Mouse (Mus musculus): ENCODE measurements at regions not wholly inside any gene's neighbourhood (a gene's known extent, or its start where the extent isn't known, plus 50 kb on each side); places are given as distances from the start of the nearest gene placed in this dataset.

DNA sequence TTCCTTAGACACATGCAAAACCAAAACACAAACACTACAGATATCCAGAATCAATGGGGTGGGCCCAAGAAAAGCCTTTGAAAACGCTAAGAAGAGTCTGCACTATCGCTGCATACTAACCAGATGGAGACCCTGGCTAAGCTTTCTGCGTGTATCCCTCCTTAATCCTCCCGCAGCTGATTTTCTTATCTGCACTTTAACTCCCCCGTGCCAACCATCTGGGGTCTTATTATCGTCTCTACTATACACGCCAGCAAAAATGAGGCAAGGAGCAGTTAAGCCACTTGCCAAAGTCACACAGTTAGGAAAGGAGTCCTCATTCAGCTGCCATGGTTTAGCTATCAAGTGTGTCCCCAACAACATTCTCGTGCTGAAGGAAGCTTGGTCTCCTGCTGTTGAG lies 258.4 kb downstream of the Gm12728 start:
- no peak for DNase-seq

DNA sequence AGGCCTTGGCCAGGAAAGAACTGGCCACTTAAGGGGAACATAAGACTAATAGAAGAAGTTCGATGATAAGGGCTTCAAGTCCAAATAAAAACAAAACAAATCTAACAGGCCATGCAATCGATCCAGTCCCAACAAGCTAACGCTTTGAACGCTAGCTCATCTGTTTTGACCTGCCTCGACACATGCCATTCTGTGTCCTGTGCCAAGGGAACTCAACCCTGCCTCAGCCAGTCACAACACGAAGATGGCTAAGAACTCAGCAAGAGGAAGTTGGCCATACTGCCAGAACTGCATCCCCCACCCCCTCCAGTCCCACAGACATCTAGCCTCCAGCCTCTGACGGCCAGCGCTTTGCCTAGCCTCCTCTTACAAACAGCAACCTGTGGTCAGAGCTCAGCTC lies 259.1 kb downstream of the Gm12728 start:
- DNase-seq, result no peak

DNA sequence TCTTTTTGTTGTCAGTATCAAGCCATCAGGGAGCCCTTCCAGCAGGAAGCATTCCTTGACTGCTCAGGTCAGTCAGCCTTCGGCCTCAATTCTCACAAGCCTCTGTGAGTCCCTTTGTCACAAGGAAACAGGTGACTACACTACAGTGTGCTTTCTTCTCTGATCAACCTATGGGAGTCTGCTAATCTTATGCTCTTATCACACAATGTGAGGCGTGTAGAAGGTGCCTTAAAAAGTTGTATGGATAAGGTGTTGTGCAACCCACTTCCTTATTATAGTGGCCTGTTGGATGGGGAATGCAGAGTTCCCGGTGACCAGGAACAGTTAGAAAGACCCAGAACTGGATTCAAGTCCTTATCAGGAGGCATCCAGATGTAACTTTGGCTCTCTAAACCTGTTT lies 260.2 kb downstream of the Gm12728 start:
- DNase-seq, result no peak

DNA sequence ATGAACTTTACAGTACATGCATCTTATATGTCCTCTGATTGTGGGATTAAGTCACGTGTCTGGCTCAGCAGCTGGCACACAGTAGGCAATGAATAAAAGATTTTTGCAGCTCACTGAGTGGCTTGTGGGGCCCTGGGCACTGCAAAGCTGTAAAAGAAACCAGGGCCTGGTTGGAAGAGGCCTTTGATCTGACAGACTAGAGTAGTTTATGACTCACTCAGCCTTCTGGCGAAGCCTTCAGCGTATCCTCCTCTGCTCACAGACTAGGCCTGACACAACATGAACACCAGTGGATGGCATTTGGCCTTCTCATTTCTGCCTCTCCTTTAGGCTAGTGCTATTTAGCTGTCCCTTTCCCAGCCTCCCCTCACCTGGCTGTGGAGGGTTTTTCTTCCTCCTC lies 260.6 kb downstream of the Gm12728 start:
- no peak for DNase-seq

DNA sequence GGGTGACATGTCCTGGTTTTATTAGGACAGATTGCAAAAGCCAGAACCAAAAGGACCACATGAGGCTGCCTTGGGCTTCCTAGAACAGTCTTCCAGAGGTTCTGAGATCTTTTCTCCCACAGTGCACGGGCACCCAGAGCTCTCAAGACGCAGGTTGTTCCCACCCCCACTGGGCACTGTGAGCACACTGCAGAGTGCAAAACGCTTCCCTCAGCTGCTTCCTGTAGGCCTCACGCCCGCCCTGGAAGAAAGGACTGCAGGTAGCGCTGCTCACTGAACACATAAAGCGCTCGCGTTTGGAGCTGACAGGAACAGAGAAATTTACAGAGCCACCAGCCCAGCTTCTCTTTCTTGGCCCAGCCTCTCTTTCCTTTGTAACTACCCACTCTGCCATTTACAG lies 262.5 kb upstream of the Usp24 start:
- DNase-seq, result no peak

DNA sequence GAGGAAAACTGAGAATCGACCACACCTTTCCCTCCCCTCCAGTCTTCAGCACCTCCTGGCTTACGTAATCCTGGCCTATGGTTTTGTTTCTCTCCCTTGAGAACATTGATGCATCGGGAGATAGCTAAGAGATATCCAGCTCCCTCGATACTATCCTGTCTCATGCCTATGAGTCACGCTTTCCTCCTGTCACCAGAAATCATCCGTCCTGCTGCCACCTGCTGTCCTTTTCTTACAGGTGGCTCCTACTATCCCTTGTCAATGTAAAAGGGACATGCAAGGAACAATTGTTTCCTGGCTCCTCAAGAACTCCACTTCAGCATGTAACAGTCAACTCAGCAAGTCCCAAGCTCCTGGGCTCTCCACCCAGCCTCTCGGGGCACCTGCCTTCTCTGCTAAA lies 261.7 kb upstream of the Usp24 start:
- no peak for DNase-seq

DNA sequence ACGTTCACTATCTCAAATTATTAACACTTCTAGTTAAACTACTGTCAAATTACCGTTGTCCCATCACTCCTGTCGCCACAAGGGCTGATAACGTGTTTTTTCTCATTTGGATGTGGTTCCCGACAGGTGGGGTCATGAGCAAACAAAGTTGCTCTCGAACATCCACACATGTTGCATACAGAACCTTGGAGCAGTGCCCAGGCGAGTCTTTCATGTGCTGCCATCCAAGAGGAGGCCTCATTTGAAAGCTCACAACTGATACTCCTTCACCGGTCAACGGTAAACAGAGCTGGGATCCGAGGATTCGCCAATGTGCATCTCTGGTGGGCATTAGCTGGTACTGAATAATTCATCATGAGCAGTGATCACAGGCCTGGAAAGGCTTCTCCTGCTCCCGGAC lies 253.4 kb upstream of the Usp24 start:
- no peak for DNase-seq

DNA sequence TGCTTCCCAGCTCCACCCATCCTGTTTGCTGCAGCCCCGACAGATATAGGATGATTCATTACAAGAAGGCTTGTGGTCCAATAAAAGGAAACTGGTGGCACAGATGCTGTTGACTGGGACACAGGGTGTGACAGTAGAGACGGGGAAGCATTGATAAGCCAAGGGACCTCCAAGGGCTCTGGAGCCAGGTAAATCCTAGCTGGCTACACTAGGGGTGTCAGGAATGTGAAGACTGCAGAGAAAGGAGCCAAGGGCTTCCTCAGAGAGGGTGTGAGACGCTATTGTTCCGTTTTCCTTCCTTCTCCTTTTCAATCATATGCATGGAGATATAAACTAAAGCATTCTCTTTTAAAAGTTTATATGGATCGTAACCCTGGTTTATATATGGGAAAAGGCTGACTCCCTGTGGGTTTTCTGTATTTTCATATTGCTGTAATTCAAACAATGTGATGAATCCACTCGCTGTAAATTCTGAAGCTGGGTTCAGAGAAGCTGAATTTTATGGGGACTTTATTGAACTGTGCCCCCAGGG lies 252.1 kb upstream of the Usp24 start:
- no peak for DNase-seq

DNA sequence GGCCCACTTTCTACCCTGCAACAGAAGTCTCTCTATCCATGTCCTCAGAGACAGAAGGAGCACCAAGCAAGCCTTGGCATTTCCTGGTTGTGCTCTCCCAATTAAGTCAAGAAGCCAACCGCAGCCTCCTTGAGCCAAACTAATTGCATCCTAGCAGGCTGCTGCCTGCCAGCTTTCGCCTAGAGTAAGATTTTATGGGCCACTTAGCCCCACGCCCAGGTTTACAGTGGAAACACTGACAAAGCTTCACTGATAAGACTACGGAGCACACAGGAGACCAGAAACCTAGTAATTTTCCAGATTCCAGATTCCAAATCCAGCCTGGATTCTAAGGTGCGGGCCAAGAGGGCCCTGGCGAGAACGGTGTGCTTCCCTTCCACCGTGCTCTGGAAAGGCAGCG lies 249.0 kb upstream of the Usp24 start:
- peak; percentile 7 to 8 for DNase-seq

DNA sequence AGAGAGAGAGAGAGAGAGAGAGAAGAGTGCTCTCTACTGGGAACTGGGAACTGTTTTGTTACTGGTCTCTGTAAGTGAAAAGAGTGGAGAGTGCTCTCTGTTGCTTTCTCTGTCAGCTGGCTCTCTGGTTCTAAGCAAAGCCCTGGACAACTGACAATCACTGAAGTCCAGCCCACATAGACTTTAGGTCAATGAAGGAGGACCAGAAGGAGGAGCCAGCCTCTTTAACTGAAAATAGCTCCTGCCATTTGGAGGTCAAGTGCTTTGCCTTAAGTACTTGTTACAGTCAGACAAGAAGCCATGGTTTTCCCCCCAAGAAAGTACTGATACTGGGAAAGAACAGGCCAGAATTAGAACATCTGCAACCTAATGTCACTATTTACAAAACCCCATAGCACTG lies 232.5 kb upstream of the Usp24 start:
- peak in 1 of 2 experiments; percentile 54 for DNase-seq

DNA sequence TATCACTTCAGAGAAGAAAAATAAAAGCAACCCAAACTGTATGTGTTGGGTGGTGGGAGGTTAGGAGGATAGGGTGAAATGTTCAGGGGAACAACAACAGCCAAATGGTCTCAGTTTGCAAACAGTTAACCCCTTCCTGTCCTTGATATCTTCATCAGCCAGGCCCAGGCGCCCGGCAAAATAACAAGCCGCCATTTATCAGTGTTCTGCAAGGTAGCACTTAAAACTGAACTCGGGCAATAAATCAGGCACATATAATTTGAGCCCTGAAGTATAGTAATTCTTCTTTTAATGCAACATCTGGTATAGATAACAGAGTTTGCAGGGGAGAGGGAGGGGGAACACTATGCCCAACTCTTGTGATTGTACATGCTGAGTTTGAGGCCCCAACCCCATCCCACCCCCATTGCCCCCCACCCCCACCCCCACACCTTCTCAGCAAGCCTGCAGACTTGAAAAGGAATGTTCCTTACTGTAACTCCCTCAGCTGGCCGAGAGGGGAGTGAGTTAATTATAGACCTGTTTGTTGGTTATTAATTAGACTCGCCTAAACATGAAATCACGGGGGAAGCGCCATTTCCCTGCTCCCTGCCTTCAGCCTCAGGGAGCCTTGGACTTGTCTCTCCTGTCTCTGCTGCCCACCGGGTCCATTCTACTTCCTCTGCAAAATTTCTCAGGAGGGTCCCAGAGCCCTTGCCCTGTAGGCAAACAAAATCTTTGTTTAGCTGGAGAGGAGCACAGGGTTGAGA lies 223.9 kb upstream of the Usp24 start:
- no peak for DNase-seq

DNA sequence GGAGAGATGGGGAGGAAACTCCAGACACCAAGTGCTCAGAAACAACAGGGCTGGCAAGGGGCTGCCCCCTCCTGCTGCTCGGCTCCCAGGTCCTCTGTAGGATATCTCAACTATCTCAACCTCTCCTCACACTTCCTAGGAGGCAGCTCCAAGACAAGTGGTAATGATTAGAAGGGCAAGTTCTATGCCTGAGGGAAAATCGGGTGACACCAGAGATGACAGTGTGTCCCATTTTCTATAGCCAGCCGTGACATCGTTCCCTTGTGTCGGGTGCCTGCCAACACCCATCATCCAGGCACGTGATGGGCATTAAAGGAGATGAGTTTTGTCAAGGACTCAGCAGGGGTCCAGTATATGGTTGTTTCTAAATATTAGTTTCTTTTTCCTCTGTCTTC lies 223.3 kb upstream of the Usp24 start:
- no peak for DNase-seq

DNA sequence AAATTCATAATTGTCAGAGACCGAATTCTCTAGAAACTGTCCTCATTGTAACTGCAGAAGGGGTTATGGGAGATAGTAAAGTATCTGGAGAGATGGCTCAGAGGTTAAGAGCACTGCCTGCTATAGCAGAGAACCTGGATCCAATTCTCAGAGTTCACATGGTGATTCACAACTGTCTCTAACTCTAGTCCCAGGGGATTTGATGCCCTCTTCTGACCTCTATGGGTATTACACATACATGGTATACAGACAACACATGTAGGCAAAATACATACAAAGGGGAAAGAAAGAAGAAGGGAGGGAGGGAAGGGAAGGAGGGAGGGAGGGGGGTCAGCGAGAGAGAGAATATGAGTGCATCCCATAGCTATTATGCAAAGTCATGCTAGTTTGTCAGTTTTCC lies 222.8 kb upstream of the Usp24 start:
- DNase-seq, result no peak

DNA sequence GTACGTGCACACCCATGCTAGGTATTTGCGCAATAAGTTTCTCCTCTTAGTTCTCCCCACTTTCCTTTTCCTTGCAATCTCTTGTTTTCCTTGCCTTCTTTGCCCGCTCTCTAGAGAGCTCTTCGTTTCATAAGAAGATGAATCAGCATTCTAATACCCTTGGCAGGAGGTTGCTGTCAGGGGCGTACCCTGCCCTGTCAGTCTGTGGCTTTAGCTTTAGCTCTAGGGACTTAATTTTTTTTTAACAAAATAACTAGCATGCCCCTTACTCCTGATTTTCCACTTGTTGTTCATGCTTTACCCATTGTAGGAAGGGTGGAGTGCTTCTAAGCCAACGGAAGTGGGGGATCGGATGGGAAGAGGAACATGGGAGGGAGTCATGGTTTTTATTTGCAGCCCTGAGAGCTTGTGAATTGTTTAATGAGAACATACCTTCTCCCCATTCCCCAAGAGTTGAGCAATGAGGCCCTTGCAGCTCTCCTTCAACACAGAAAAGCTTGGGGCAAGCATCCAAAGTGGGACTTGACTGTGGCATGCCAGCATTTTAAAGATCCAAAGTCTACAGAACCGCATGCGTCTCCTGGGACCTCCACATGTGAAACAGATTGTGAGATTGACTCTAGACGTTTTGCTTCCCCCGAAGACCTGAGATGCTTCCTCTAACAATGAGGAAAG lies 221.0 kb upstream of the Usp24 start:
- peak; percentile 80 to 84 for DNase-seq

DNA sequence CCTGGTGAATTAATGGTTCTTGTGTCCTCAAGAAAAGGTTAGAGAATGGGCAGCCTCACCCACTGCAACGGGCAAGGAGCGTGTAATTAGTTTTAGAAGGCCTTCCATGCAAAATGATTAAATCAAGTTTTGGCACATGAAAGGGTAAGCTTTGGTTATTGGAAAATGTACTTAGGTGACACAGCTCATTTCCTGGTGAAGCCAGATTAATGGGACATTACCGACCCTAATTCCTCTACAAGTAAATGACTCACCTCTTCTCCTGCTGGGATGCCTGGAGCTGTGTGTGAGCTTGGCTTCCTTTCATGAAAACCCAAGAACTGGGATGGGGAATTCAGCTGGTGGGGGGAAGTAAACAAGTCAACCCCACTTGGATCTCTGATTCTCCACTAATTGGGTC lies 219.9 kb upstream of the Usp24 start:
- DNase-seq, result no peak

DNA sequence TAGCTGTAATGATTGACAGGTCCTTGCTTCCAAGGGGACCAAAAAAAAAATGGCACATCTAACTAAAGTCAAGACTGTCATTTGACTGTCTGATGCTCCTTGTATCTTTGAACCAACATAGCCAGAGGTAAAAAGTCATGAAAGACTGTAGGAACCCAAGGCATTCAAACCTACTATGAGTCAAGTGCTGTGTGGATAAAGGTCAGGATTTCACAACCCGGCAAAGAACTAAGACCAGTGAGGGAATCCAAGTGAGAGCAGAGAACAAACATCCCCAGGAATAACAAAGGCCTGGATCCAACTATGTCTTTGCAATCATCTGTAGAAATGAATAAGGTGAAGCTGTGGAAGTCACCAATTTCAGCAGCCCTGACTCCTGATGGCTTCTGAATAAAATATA lies 218.2 kb upstream of the Usp24 start:
- peak in 1 of 2 experiments; percentile 57 for DNase-seq

DNA sequence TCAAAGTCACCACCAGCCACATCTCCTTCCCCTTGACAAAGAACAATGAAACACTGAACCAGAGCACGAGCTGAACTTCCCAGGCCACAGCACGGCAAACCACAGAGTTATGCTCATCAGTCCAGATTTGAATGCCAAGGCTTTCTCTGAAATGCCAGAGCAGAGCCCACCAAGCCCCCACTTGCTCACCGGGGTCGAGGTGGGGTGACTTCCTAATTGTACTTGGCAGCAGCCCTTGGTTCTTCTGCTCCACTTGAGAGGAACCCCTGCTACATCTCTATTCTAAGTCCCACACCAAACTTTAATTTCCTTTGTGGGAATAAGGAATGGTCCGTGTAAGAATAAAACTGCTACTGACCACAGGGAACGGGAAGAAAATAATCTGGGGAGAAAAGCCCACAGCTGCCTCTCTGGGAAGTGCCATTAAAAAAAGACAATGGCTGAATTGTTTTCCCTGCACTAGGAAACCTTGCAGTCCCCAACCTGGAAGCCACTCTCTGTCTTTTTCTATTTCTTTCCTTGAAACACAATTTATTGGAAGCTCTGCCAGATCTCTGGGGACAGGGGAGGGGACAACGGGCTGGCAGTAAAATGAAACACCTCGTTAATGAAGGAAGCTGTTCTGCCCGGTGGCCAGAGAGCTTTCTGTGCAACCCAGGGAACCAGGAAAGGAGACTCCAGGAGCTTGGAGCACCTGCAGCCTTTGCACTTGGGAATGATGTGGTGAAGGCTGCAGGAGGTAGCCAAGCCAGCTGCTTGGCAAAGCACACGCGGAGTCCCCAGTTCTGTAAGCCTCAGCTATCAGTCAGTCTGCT lies 215.6 kb upstream of the Usp24 start:
- no peak for DNase-seq

DNA sequence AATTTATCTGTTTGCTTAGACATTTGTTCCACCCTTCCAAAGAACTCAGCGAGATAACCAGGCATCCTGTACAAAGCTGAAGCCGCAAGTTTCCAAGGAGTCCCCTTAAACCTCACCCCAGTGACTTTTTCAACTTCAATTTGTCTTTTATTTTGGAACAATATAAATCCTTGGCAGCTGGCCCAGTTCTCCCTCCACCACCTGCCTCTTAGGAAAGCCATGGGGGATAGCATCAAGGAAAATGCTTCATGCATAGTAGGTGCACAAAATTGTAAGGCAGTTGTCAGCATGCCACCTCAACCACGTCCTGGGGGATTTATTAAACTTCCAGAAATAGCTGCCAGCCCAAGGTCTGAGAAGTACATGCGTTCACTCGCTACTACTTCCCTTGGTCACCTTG lies 214.1 kb upstream of the Usp24 start:
- no peak for DNase-seq

DNA sequence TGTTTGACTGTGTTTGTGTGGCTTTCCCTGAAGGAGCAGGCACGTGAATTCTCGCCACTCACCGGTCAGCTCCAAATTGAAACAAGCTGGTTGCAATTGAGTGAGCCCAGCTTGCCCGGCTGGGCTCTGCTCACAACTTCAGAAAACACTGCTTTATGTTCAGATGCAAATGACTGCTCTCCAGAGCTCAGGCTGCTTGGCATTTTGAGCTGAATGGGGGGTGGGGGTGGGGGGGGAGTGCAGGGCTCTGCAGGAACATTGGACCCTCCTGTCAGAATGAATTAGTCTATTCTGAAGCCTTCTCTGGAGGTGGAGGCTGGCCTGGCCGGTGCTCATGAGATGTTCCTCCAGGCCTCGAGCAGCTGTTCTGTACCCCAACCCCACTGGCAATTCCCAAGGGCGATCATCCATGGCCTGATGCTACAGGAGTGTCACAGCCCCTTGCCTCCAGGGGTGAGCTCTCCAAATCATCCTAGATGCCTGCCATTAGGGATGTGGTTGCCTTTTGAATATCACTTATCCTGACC lies 213.5 kb upstream of the Usp24 start:
- no peak for DNase-seq

DNA sequence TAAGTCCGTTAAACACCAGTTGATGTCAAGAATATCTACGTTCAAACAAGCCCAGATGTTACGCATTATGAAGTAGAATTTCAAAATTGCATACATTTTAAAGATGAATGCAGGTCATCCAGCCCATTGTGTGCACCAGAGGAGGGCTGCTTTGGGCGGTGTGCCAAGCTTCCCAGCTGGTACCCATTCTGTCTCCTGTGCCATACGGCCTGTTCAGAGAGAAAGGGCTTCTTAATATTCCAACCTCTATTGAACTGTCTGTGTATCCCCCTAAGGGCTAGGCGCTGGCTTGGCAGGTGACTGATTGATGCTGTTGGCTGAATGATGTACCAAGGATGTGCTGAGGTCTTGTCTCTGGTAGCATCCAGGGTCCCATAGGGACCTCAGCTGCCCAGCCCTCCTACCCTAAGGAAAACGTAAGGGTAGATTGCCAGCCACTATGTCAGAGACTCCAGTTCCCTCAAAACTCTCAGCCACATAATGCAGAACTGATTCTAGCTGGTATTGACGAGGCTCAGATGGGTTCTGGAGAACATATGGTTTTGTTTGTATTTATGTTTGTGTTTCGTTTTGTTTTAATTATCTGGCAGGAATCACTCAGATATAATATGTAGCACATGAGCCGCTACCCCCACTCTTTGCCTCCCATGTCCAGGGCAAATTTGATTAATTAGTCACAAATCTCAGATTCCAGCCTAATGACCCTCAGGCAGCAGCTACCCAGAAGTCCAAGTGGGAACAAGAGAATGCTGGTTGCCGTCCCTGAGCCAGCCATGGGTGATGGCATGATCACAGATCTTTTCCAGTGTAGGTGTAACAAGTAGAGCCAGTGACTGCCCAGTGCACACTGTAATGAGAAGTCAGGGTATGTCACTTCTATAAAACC lies 212.0 kb upstream of the Usp24 start:
- no peak for DNase-seq

DNA sequence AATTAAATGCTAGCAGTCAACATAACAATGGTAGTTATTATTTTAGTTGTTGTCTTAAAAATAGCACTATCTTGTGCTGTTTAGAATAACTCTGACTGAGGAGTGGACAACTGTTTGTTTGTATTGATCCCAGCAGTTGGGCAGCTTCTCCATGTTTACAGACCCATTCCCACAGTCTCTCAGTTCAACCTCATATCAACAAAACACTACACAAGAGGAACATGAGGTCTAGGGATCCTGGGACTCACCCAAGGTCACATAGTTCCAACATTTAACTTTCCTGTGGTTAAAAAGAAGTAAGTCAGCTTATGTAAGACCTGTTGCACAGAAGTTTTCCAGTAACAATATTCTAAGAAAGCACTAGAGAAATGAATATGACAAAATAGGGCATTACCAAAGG lies 203.0 kb upstream of the Usp24 start:
- DNase-seq, result peak in 1 of 2 experiments; percentile 39

DNA sequence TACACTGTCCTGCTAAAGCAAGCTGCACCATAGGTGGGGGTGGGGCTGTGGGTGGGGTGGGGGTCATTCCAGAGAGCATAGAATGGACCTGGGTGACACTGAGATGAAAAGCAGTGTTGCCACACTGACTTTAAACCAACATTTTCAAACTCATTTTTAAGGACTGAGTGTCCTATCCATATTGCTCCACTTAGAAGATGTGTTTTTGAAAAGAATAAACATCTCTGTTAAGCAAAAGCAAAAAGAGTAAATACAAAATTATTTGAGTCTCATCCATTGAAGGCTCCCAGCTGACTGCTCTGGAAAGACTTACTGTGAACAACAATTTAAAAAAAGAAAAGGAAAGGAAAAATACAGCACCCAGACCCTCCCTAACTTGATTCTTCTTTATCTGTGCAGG lies 202.3 kb upstream of the Usp24 start:
- no peak for DNase-seq
